Mouse (Mus musculus) frontal cortex, postnatal 10 days (tissue): Measurements from ENCODE around the gene Vgll4.

Experiments
- DNase-seq, 2 experiments: peaks; one replicate each; pipeline ENCODE4 v3.0.0; 2022; ENCODE audit warnings: low spot score in 2 of 2, mixed read lengths in 1 of 2

Vgll4 gene

GRCm38 (mm10) chr6:114842863-114843262 lies 126.9 kb downstream of the Vgll4 start:
- no peak for DNase-seq

- DNase-seq = no peak
These were observed 127.7 kb downstream of the Vgll4 start for GRCm38 (mm10) chr6:114842131-114842530.

GRCm38 (mm10) chr6:114840012-114840411 lies 129.8 kb downstream of the Vgll4 start:
- DNase-seq = no peak

- DNase-seq = no peak
These were observed 130.9 kb downstream of the Vgll4 start for GRCm38 (mm10) chr6:114838872-114839271.

- no peak for DNase-seq
These were observed 133.4 kb downstream of the Vgll4 start for GRCm38 (mm10) chr6:114836433-114836832.

- DNase-seq = no peak
These were observed 134.0 kb downstream of the Vgll4 start for GRCm38 (mm10) chr6:114835752-114836151.

- no peak for DNase-seq
These were observed 134.4 kb downstream of the Vgll4 start for GRCm38 (mm10) chr6:114835344-114835743.

GRCm38 (mm10) chr6:114833791-114834346 lies 135.9 kb downstream of the Vgll4 start:
- DNase-seq = no peak

- no peak for DNase-seq
These were observed 136.6 kb downstream of the Vgll4 start for GRCm38 (mm10) chr6:114833058-114833685.

- DNase-seq = no peak
These were observed 138.0 kb downstream of the Vgll4 start for GRCm38 (mm10) chr6:114831807-114832206.

- DNase-seq = no peak
These were observed 139.9 kb downstream of the Vgll4 start for GRCm38 (mm10) chr6:114829660-114830438.

GRCm38 (mm10) chr6:114826889-114827288 lies 142.9 kb downstream of the Vgll4 start:
- no peak for DNase-seq

GRCm38 (mm10) chr6:114821646-114822045 lies 148.1 kb downstream of the Vgll4 start:
- no peak for DNase-seq

- DNase-seq = no peak
These were observed 149.8 kb downstream of the Vgll4 start for GRCm38 (mm10) chr6:114819971-114820481.

- no peak for DNase-seq
These were observed 151.3 kb downstream of the Vgll4 start for GRCm38 (mm10) chr6:114818471-114818870.

GRCm38 (mm10) chr6:114817948-114818347 lies 151.8 kb downstream of the Vgll4 start:
- DNase-seq = no peak

- DNase-seq = no peak
These were observed 154.7 kb downstream of the Vgll4 start for GRCm38 (mm10) chr6:114814882-114815650.

GRCm38 (mm10) chr6:114814199-114814881 lies 155.5 kb downstream of the Vgll4 start:
- DNase-seq = no peak

- no peak for DNase-seq
These were observed 157.0 kb downstream of the Vgll4 start for GRCm38 (mm10) chr6:114812779-114813178.

- DNase-seq = no peak
These were observed 157.5 kb downstream of the Vgll4 start for GRCm38 (mm10) chr6:114812322-114812721.
